Mouse (Mus musculus) bone marrow, adult 2 months (tissue): Measurements from ENCODE around the gene Ankdd1a.

Source experiments
- CTCF ChIP-seq: fragments of 200-500 bp; IDR thresholded peaks from 2 replicates; pipeline ENCODE4 v1.5.1; 2011; ENCODE audit warnings: low read length, control low read depth; ENCODE audit not compliant: control insufficient read depth, insufficient read depth
- POLR2A ChIP-seq: fragments of 200-500 bp; IDR thresholded peaks from 2 replicates; pipeline ENCODE4 v1.6.1; 2011; ENCODE audit warnings: low read depth, mild to moderate bottlenecking, control low read depth, low read length, borderline replicate concordance; ENCODE audit not compliant: control insufficient read depth

GRCm38 (mm10) chr9:65549643-65550042 is 29.6 kb upstream of the Ankdd1a start:
- TF ChIP-seq CTCF (no peak), POLR2A (no peak)
